Mouse (Mus musculus): ENCODE results near the gene Gm21083. TPM values are rescaled to one million over a fixed set of nuclear protein-coding genes. Genes with fewer than 3 reads are reported as not detected.
A peak's percentile ranks its signal among the peaks of the same experiment; 100 is the strongest.
"Not testable (repeated sequence)": the region's sequence is repeated elsewhere in the genome, so short reads cannot be mapped to it uniquely, and the experiment has no call there.

The Gm21083 gene
- total and polyA plus RNA-seq, 3 experiments, result not detected

DNA sequence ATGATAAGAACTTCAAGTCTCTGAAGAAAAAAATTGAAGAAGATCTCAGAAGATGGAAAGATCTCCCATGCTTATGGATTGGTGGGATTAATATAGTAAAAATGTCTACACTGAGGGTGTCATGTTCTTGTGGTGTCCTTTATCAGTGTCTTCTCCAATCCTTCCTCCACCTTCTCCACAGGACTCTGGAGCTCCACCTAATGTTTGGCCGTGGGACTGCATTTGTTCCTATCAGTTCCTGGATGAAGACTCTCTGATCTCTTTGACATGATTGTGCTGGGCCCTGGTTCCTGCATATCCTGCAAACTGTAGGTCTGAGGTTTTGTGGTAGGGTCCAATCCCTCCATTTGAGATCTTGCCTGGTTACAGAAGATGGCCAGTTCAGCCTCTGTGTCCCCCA, 51.0 kb downstream of the Gm21083 start:
- DNase-seq, result peak; percentile 28

DNA sequence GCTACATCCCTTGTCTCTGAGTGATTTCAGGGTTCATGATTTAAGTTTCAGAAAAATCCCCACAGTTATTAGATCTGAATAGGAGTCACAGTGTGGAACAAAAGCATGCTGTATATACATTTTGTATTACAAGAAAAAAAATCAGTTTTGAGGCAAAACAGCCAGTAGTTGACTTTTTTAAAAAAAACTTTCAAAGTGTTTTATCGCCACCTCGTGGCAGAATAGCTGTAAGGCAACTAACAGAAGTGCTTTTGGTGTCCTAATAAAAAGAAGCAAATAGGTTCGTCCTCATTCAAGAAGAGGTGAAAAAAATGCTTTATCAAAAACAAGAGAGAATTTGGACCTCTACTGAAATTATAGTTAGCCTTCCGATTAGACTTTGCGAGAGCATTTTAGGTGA, 52.9 kb downstream of the Gm21083 start:
- DNase-seq, result not testable (repeated sequence)

Other genes starting within 250 kb of the Gm21083 start
- gene Gm21149, start 100.8 kb upstream of the Gm21083 start, total RNA-seq (2021), result not detected
- gene Gm21149, start 100.8 kb upstream of the Gm21083 start, polyA plus RNA-seq (2012; rRNA removed), result not detected in 2 replicates
- not detected for gene Gm21190, start 48.1 kb upstream of the Gm21083 start, total RNA-seq (2021)
- not detected in 2 replicates for gene Gm21190, start 48.1 kb upstream of the Gm21083 start, polyA plus RNA-seq (2012; rRNA removed)
- not detected for gene Speer4d, start 41.7 kb downstream of the Gm21083 start, total RNA-seq (2021)
- not detected in 2 replicates for gene Speer4d, start 41.7 kb downstream of the Gm21083 start, polyA plus RNA-seq (2012; rRNA removed)
- not detected for gene 4930572O03Rik, start 79.7 kb downstream of the Gm21083 start, total RNA-seq (2021)
- not detected in 2 replicates for gene 4930572O03Rik, start 79.7 kb downstream of the Gm21083 start, polyA plus RNA-seq (2012; rRNA removed)
- gene Speer4c, start 136.9 kb downstream of the Gm21083 start, total RNA-seq (2021), result not detected
- gene Speer4c, start 136.9 kb downstream of the Gm21083 start, polyA plus RNA-seq (2012; rRNA removed), result not detected in 2 replicates